Mouse (Mus musculus) G1E (cell line): ENCODE measurements at regions not wholly inside any gene's neighbourhood (a gene's known extent, or its start where the extent isn't known, plus 50 kb on each side); places are given as distances from the start of the nearest gene placed in this dataset.

Experiments
- CTCF ChIP-seq: IDR thresholded peaks from 2 replicates; pipeline ENCODE4 v1.5.1; 2012; ENCODE audit warnings: low read depth, low read length, inconsistent platforms, mixed read lengths
- GATA1 ChIP-seq: IDR thresholded peaks from 2 replicates; pipeline ENCODE4 v1.6.1; 2012; ENCODE audit warnings: borderline replicate concordance, low read length, inconsistent platforms, mixed read lengths

GRCm38 (mm10) chr14:76851473-76852214, 184.9 kb upstream of the Ccdc122 start:
- TF ChIP-seq CTCF (no peak), GATA1 (no peak)
